Mouse (Mus musculus) layer of hippocampus, adult 2 months (tissue): ENCODE results near the gene Cdh22. TPM values are rescaled to one million over a fixed set of nuclear protein-coding genes. Genes with fewer than 3 reads are reported as not detected.

Experiments used
- DNase-seq, 2 experiments: peaks; one replicate each; pipeline ENCODE4 v3.0.0; 2022; ENCODE audit warnings: low spot score in 2 of 2
- H3K27ac ChIP-seq: fragments of 200-600 bp; 2 replicates; pipeline ENCODE4 v1.8.1; 2022
- H3K4me3 ChIP-seq: fragments of 200-600 bp; 2 replicates; pipeline ENCODE4 v1.8.1; 2022; ENCODE audit warnings: mild to moderate bottlenecking
- CTCF ChIP-seq: fragments of 200-600 bp; conservative IDR thresholded peaks from 2 replicates; pipeline ENCODE4 v1.8.1; 2022; ENCODE audit warnings: antibody characterized with exemption, mild to moderate bottlenecking, moderate library complexity
- total RNA-seq, 2 experiments: library from RNA; stranded (reverse); gene quantifications; 2 replicates each; pipeline ENCODE4 v1.2.3; 2021

The Cdh22 gene
- total RNA-seq, 2 experiments from 2014 or later = 13.8 to 15.4 TPM

GRCm38 (mm10) chr2:165262274-165262990 is 27.8 kb upstream of the Cdh22 start:
- no peak overlapping the region for H3K27ac ChIP-seq
- no peak for DNase-seq
- TF ChIP-seq CTCF = no peak
- no peak overlapping the region for H3K4me3 ChIP-seq

DNA sequence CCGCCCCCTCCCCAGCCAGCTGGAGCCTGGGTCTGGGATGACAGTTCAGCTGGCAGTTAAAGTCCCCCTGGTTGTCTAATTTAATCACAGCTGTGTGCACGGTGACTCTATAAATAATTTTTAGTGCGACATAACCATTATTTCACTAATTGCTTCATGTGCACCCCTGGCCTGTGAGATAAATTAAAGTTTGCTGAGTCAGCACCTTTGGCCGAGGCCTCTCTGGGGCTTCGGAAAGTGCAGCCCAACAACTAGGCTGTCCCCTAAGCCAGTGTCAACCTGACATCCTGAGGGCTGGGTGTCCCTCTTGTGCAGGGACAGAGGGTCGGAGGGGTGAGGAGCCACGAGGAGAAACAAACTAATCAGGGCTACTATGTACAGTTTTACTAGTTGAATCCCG is 25.2 kb upstream of the Cdh22 start:
- no peak for DNase-seq
- Histone ChIP-seq H3K4me3 (no peak overlapping the region), H3K27ac (no peak overlapping the region)
- no peak for TF ChIP-seq CTCF

GRCm38 (mm10) chr2:165258321-165258720 is 23.7 kb upstream of the Cdh22 start:
- DNase-seq = no peak
- TF ChIP-seq CTCF = no peak
- no peak overlapping the region for H3K27ac ChIP-seq
- no peak overlapping the region for H3K4me3 ChIP-seq

- H3K27ac ChIP-seq = no peak overlapping the region
- H3K4me3 ChIP-seq = no peak overlapping the region
- no peak for TF ChIP-seq CTCF
- no peak for DNase-seq
Observed at GRCm38 (mm10) chr2:165257151-165257834, 22.6 kb upstream of the Cdh22 start.

GRCm38 (mm10) chr2:165256213-165256612 is 21.6 kb upstream of the Cdh22 start:
- DNase-seq = no peak
- no peak for TF ChIP-seq CTCF
- Histone ChIP-seq H3K27ac (no peak overlapping the region), H3K4me3 (no peak overlapping the region)

DNA sequence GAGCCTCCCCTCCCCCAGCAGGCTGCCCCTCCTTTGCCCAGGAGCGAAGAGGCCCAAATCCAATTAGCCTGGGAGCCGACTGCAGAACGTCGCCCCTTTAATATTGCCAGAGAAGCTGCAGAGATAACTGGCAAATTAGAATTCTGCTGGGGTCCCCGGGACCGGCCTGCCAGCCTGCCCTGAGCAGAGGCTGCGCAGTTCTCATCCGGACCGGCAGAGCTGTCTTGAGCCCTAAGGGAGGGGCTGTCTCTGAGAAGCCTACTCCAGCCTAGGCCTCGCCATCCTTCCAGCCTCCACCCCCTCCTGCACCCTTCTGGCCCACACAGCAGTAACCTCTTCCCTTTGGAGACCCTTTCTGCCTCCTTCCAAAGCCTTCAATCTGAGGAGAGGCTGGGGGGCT is 19.2 kb upstream of the Cdh22 start:
- H3K27ac ChIP-seq = no peak overlapping the region
- no peak overlapping the region for H3K4me3 ChIP-seq
- DNase-seq = no peak
- TF ChIP-seq CTCF = no peak

GRCm38 (mm10) chr2:165253269-165253668 is 18.6 kb upstream of the Cdh22 start:
- no peak for DNase-seq
- no peak overlapping the region for H3K27ac ChIP-seq
- no peak for TF ChIP-seq CTCF
- no peak overlapping the region for H3K4me3 ChIP-seq

- no peak for TF ChIP-seq CTCF
- DNase-seq = no peak
- no peak overlapping the region for H3K4me3 ChIP-seq
- H3K27ac ChIP-seq = no peak overlapping the region
Observed at GRCm38 (mm10) chr2:165252801-165253200, 18.1 kb upstream of the Cdh22 start.

GRCm38 (mm10) chr2:165252381-165252780 is 17.7 kb upstream of the Cdh22 start:
- TF ChIP-seq CTCF = no peak
- H3K27ac ChIP-seq = no peak overlapping the region
- no peak overlapping the region for H3K4me3 ChIP-seq
- no peak for DNase-seq

DNA sequence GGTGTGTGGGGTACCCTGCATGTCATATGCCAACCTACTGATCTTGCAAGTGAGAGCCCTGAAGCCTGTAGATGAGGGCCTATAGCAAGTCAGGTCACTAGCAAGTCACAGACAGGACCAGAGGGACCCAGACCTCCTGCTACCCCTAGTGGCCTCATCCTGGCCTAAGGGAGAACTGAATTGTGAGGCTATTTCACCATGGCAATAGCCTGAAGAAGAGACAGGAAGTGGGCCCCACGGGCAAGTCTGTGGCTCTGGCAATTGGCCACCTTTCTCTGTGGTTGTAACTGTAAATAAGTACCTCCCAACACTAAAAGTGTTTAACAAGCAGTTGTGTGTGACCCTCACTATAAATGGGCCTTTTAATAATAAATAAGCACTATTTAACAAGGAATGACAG is 16.2 kb upstream of the Cdh22 start:
- no peak for DNase-seq
- TF ChIP-seq CTCF = no peak
- Histone ChIP-seq H3K4me3 (no peak overlapping the region), H3K27ac (no peak overlapping the region)

GRCm38 (mm10) chr2:165248967-165249366 is 14.3 kb upstream of the Cdh22 start:
- no peak for DNase-seq
- no peak for TF ChIP-seq CTCF
- no peak overlapping the region for H3K4me3 ChIP-seq
- no peak overlapping the region for H3K27ac ChIP-seq

- Histone ChIP-seq H3K4me3 (no peak overlapping the region), H3K27ac (no peak overlapping the region)
- no peak for DNase-seq
- no peak for TF ChIP-seq CTCF
Observed at GRCm38 (mm10) chr2:165246349-165246748, 11.7 kb upstream of the Cdh22 start.

- Histone ChIP-seq H3K27ac (no peak overlapping the region), H3K4me3 (no peak overlapping the region)
- no peak for DNase-seq
- TF ChIP-seq CTCF = no peak
Observed at GRCm38 (mm10) chr2:165243122-165243720, 8.6 kb upstream of the Cdh22 start.

- DNase-seq = no peak
- TF ChIP-seq CTCF = no peak
- no peak overlapping the region for H3K4me3 ChIP-seq
- H3K27ac ChIP-seq = no peak overlapping the region
Observed at GRCm38 (mm10) chr2:165242575-165242974, 7.9 kb upstream of the Cdh22 start.
